Mouse (Mus musculus) megakaryocyte-erythroid progenitor cell, adult 5-6 weeks (primary cell): Measurements from ENCODE around the gene Shisa9. TPM values are rescaled to one million over a fixed set of nuclear protein-coding genes. Genes with fewer than 3 reads are reported as not detected.
"Not testable (repeated sequence)": the region's sequence is repeated elsewhere in the genome, so short reads cannot be mapped to it uniquely, and the experiment has no call there.

ENCODE experiments used
- ATAC-seq: replicated peaks from 2 replicates; pipeline ENCODE4 v1.8.0; 2016; ENCODE audit warnings: mild to moderate bottlenecking, inconsistent platforms; ENCODE audit not compliant: severe bottlenecking, poor library complexity, low FRiP score, low TSS enrichment
- total RNA-seq, 2 experiments: library from RNA; stranded (forward) in 1 of 2; stranded (reverse) in 1 of 2; fragments of 200-1000, 215-1000 nt in 1 of 2; fragments of >200 nt in 1 of 2; fragmentation: Nextera tagmentation in 1 of 2; gene quantifications; 2 replicates each; pipeline ENCODE4 v1.2.3; 2014 to 2017

Shisa9 gene
- total RNA-seq (2014; fragmentation: Nextera tagmentation) (not detected in 2 replicates), total RNA-seq (2017) (not detected in 2 replicates)

DNA sequence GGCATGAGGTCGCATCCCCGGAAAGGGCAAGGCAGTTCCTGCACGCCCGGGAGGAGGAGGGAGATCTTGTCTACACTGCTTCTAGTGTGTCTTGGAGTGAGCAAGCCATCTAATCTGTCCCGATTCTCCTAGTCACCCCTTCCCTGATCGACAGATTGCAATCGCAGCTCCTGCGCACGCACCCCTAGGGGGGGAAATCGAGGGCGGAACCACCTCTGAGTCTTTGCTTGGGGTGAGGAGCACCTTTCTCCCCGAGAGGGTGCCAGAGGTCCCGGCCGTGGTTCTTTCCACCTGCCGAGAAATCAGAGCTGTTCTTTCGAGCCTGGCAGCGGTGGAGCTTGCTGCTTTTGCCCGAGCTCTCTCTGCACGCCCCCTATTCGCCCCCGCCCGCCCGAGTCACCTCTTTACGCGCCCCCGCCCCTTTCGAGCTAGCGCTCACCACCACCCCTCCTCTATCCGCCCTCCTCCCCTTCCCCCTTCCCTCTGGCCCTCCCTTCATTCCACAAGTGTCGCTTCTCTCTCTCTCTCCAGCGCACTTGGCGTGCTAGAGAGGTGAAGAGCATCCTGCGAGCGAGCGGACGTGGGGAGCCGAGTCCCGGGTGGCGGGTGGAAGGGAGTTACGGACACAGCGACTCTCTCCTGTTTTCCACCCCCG is at the start of gene Shisa9:
Gene Shisa9, plus strand, starts transcription at position 498 of the 655 bp plus-strand sequence.
- no peak for ATAC-seq

GRCm38 (mm10) chr16:11940477-11940876 is 43.4 kb upstream of the Shisa9 start:
- ATAC-seq, result no peak

DNA sequence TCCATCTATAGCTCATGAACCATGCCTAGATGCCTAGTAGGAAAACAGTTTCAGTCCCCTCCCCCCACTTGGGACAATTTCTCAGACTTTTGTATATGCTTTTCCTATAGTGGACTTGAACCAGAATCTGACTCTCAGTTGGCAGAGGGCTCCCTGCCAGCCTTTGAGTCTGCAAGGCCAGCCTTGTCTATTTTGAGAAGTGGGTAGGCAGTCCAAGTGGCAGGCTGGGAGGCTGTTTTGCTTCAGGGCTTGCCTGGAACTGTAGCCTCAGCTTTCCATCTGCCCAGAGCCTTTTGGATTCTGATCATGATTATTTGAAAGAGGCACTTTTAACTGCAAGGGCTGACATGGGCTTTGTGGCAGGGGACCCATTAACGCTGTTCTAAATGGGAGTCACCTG is 23.2 kb upstream of the Shisa9 start:
- no peak for ATAC-seq

DNA sequence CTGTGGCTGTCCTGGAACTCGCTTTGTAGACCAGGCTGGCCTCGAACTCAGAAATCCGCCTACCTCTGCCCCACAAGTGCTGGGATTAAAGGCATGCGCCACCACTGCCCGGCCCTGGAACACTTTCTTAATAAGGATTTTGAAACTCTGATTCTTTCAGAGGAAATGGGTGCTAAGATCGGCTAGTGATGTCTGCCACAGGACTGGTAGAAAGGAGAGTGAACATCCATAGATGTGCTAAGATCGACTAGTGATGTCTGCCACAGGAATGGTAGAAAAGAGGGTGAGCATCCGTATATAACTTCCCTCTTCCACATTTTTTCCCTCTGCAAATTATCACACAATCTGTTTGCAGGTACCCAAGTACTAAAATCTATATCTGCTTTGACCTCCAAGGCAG is 17.9 kb upstream of the Shisa9 start:
- ATAC-seq, result no peak

- ATAC-seq, result not testable (repeated sequence)
Observed at GRCm38 (mm10) chr16:11966810-11967209, 17.1 kb upstream of the Shisa9 start.

- ATAC-seq, result no peak
Observed at GRCm38 (mm10) chr16:11967579-11967978, 16.3 kb upstream of the Shisa9 start.

DNA sequence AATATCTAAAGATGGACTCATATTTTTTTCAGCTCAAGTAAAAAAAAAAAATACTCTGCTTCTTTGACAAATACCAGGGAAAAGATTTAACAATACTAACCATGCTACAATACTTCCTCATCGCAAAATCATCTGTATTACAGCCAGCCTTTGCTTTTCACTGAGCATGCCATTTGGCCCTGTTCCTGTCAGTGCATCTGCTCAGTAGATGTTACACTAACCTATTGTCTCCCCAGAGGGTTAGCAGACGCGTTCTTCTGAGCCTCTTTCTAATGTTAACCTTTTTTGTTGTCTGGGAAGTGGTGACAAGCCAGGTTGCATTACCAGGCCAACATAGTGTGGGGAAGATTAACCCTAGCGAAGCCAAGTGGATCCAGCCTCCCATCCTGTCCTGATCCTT is 10.2 kb upstream of the Shisa9 start:
- no peak for ATAC-seq

GRCm38 (mm10) chr16:11976737-11977136 is 7.2 kb upstream of the Shisa9 start:
- no peak for ATAC-seq

GRCm38 (mm10) chr16:11980764-11981163 is 3.1 kb upstream of the Shisa9 start:
- no peak for ATAC-seq

DNA sequence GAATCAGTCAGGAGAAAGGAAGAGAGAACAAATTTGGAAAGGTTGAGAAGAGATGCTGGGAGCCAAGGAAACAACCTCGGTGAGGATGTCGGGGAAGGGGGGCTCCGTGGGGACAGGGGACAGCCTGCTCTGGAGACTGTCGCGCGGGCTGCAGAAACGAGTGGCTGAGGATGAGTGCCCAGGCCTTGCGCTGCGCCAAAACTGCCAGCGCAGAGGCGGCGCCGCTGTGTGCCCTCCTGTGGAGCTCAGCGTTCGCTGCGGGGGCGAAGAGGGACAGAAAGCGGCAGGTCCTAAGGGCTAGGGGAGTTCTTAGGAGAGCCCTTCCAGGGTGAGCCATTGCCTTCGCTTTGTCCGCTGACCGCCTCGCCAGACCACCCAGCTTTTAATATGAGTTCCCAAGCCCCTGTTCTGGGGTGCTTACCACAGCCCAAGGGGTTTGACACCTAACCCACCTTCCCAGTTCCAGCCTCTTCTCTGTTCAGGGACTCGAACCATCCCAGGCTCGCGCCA is 752 bp upstream of the Shisa9 start:
- ATAC-seq, result no peak

DNA sequence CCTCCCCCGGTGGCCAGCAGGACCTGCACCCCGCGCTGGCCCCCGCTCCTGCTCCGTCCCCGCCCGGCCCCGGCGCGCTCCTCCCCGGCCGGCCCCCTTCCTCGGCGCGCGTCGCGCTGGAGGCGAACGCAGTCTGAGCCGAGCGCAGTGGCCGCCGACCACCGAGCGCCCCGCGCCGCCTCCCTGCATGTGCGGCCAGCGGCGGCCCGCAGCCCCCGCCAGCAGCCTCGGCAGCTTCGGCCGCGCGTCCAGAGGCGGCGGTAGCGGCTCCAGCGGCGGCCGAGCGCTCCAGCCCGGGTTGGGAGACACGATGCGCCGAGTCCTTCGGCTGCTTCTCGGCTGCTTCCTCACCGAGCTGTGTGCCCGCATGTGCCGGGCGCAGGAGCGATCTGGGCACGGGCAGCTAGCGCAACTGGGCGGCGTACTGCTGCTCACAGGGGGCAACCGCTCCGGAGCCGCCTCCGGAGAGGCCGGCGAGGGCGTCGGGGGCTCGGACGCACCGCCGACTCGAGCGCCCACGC is 418 bp downstream of the Shisa9 start:
- no peak for ATAC-seq

- ATAC-seq, result no peak
Observed at GRCm38 (mm10) chr16:11987056-11987455, 3.1 kb downstream of the Shisa9 start.

- ATAC-seq, result no peak
Observed at GRCm38 (mm10) chr16:12005177-12005576, 21.3 kb downstream of the Shisa9 start.

DNA sequence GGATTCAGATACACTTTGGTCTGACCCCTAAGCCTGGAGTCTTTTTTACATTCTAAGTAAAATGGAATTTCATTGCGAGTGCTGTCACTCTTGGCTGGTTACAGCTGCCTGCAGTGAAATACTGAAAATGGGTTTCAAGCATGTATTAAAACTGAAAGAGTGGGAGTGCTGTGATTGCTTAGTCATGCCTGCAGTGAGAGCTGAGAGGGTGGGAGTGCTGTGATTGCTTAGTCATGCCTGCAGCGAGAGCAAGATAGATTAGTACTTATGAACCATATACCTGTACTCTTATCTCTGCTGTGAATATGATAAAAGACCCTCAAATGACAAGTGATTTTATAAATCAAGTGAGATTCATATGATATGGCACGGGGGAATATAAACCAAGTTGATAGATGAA is 26.2 kb downstream of the Shisa9 start:
- ATAC-seq, result no peak

- no peak for ATAC-seq
Observed at GRCm38 (mm10) chr16:12012747-12013146, 28.8 kb downstream of the Shisa9 start.

DNA sequence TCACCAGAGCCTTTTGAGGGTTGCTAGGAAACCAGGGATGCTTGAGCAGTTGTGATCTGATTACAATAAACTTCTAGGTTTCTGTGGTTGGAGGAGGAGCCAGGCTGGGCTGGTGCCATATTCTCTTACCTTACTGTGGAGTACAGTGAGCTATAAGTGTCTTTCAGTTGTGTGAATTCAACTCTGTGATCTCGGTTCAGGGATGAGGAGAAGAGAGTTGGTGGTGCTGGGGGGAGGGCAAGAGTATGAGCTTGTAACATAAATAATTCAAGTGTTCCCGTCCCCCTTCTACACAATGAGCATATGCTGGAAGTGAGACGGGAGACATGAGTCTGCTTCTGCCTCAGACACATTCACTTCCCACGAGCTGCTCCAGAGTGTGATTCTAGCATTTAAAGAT is 30.6 kb downstream of the Shisa9 start:
- peak; percentile 55; the same call in 1 of the 2 replicates for ATAC-seq

GRCm38 (mm10) chr16:12017921-12018618 is 34.2 kb downstream of the Shisa9 start:
- ATAC-seq, result no peak

DNA sequence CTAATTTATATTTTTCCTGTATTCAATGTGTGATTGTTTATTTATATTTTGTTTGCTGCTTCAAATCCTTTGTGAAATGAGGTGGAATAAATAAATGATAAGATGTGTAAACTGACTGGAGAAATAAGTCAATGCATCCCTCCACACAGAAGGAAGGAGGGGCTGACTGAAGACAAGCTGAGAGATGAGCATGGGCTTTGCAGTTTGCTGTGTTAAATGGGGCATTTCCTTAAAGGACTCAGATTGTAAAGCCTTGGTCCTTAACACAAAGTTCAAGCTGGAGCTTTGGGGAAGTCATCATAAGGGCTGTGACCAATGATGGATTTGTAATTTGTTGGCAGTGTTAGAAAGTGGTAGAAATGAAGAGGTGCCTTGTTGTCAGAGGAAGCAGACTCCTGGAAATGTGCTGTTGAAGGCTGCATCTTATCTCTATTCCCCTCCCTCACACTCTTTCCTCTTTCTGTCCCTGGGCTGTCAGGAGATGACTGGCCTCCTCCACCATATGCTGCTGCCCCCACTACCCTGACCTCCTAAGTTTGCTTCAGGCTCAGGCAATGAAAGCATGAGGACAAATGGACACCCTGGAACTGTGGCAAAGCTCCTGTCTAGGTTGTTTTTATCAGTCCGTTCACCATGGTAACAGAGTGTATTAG is 36.3 kb downstream of the Shisa9 start:
- peak; percentile 91 for ATAC-seq

DNA sequence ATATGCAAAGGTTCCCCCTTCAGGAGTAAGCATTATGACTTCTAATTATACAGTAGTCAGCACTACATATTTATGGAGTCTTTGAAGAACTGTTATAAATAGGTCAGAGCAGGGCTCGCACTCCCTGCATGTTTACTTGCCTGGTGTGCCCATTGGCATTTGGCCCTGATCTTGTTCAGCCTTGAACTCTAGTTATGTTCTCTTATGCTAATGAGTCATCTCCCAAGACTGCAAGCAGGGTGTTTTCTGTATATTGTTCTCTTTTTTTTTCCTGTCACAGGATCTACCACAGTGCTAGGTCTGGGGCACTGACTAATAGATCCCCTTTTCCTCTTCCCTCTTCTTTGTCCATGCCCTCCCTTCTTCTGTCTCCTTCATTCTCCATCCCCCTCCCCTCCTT is 48.5 kb downstream of the Shisa9 start:
- ATAC-seq, result no peak

DNA sequence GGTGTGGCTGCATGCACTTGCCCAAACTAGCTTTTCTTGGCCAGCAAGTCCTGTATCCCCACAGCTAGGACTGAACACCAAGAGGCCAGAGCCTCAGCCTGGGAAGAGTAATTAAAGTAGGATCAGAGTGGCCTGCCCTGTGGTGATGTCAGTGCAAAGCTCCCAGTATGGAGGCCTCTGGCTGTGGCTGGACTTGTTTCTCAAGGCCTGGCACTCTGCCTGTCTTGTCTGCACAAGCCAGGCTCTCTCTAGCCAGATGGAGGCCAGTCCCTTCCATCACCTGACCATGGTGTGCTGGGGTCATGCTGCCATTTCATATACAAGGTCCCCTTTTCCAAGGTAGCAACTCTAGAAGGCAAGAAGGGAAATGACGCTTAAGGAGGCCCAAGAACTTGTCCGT is 51.0 kb downstream of the Shisa9 start:
- no peak for ATAC-seq
